Mouse (Mus musculus): Measurements from ENCODE around the gene Evpl.

The Evpl gene

GRCm38 (mm10) chr11:116171959-116172358 is 65.9 kb downstream of the Evpl start:
- no peak for DNase-seq (ENCODE audit: low spot score in 2 of 2)
